ENCODE assay signal across 30 mouse cellular contexts in the genomic region with DNA sequence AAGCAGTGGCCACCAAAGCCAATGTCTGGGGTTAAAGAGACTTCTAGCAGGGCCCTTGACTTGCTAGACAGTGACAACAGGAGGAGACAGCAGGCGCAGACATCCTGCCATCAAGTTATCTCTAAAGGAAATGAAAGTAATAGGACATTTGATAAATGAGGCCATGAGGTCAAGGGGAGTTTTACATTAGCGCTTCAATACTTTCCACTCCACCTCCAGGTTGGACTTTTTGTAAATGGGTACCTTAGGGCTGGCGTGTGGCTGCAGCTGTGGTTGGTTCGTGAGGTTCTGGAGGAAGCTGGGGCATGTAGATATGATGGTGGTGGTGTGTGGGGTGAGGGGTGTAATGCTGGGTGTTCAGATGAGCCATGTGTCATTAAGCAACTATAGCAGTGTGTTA. TPM values are rescaled to one million over a fixed set of nuclear protein-coding genes. Genes with fewer than 3 reads are reported as not detected.
DNase-seq lines count a peak whose midpoint lies in the region; ATAC-seq and TF ChIP-seq lines count a peak whose summit lies in the region.
"Had no signal": no experiment of that assay in that cellular context is flagged by ENCODE, and none has a peak within 500 bp of the region (broad histone marks: within the 10 kb centered on the region; RNA-seq: fewer than 3 reads in every experiment).

No protein-coding gene starts in this region.

- in situ Hi-C loops in CH12.LX (cut with MboI; ENCODE audit: low pct_ligation_motif_present, low pct_unique_long_range_greater_than_20kb, low sequenced_read_pairs), result no loop called here

- intact Hi-C loops in heart, postnatal 10 days (cut with DNase I), result no loop called here

- no peaks in the 10 kb centered on the region for H3K27me3 ChIP-seq in CH12.LX (replicated peaks)
- H3K27me3 ChIP-seq: heart, embryonic 13.5 days; hindbrain, embryonic 12.5 days; limb, embryonic 13.5 days; midbrain, embryonic 15.5 days; neural tube, embryonic 12.5 days had no signal

- no peak for TF ChIP-seq EP300 in CH12.LX (IDR thresholded peaks at IDR 0.05; ENCODE audit: low read length)

- H3K4me2 ChIP-seq in CH12.LX (ENCODE audit: insufficient read depth, low read depth, poor library complexity, severe bottlenecking), result no peak overlapping the region
- H3K4me2 ChIP-seq: heart, embryonic 13.5 days; hindbrain, embryonic 12.5 days; limb, embryonic 13.5 days; lung, embryonic 14.5 days; midbrain, embryonic 15.5 days; neural tube, embryonic 12.5 days had no signal

- H3K36me3 ChIP-seq in CH12.LX (replicated peaks in 1 of 2; ENCODE audit: control insufficient read depth in 1 of 2, insufficient read depth in 1 of 2, low read length in 1 of 2), result peaks cover 0 to 5% of the 10 kb centered on the region in 2 experiments
- H3K36me3 ChIP-seq: heart, embryonic 13.5 days; hindbrain, embryonic 12.5 days; limb, embryonic 13.5 days; midbrain, embryonic 10.5 days; midbrain, embryonic 15.5 days; neural tube, embryonic 12.5 days had no signal

- H3K9ac ChIP-seq in CH12.LX (ENCODE audit: insufficient read depth, low read depth), result no peak overlapping the region
- H3K9ac ChIP-seq: heart, embryonic 13.5 days; hindbrain, embryonic 12.5 days; limb, embryonic 13.5 days; liver, embryonic 14.5 days; lung, embryonic 14.5 days; midbrain, embryonic 15.5 days; neural tube, embryonic 12.5 days had no signal

- peaks cover 9 to 30% of the 10 kb centered on the region in 2 experiments; a peak in 3 of 4 replicates for H3K4me1 ChIP-seq in CH12.LX (ENCODE audit: control insufficient read depth in 1 of 2, insufficient read depth in 2 of 2)
- H3K4me1 ChIP-seq: hindbrain, embryonic 12.5 days; limb, embryonic 13.5 days; midbrain, embryonic 10.5 days; midbrain, embryonic 15.5 days; neural tube, embryonic 12.5 days had no signal

- no peak for TF ChIP-seq CTCF in CH12.LX (conservative IDR thresholded peaks at IDR 0.05 in 1 of 2, IDR thresholded peaks at IDR 0.05 in 1 of 2; ENCODE audit: low read depth in 2 of 2, low read length in 2 of 2)

- no peak overlapping the region for H3K4me3 ChIP-seq in CH12.LX (replicated peaks in 1 of 3; ENCODE audit: low read depth in 2 of 3, low read length in 2 of 3, poor library complexity in 1 of 3)
- H3K4me3 ChIP-seq: heart, adult 2 months; heart, embryonic 13.5 days; hindbrain, embryonic 12.5 days; limb, embryonic 13.5 days; midbrain, embryonic 10.5 days; midbrain, embryonic 15.5 days; neural tube, embryonic 12.5 days had no signal

- peak; percentile 69 for DNase-seq in CD4-positive helper T cell, adult 2 months (ENCODE audit: low read depth, low spot score)
- DNase-seq in CH12.LX (ENCODE audit: extremely low read depth), result peak; percentile 35
- peak; percentile 57 for DNase-seq in induced T-regulatory cell, adult 2 months (ENCODE audit: low read depth)
- DNase-seq in heart, postnatal 10 days, result no peak
- no peak for DNase-seq in T-cell, adult 2 months (ENCODE audit: low spot score)
- no peak for DNase-seq in left cerebral cortex, adult 8-10 months (ENCODE audit: low spot score in 2 of 2)
- DNase-seq: adrenal gland, adult 8-10 months; B cell, adult 2 months; cerebellum, adult 8-10 months; cerebellum, postnatal 25 days; gastrocnemius, postnatal 36 days; heart, adult 2 months; heart, postnatal 14 days; kidney, postnatal 25 days; lung, embryonic 14.5 days; right cerebral cortex, adult 18-20 months; spleen, adult 18-20 months; thymus, adult 2 months; thymus, postnatal 36 days had no signal

- ATAC-seq in megakaryocyte-erythroid progenitor cell, adult 5-6 weeks (replicated peaks; ENCODE audit: low FRiP score, low TSS enrichment, poor library complexity, severe bottlenecking), result peak; percentile 79
- ATAC-seq: forebrain, embryonic 14.5 days; hindbrain, postnatal 0 days; intestine, postnatal 0 days; midbrain, embryonic 15.5 days had no signal

- dilution Hi-C loops in CH12.LX (cut with MboI; ENCODE audit: extremely low pct_ligation_motif_present, extremely low pct_unique_long_range_greater_than_20kb, low sequenced_read_pairs), result no loop called here

- no peak for TF ChIP-seq RAD21 in CH12.LX (IDR thresholded peaks at IDR 0.05; ENCODE audit: low read depth, low read length)

- no peak for TF ChIP-seq POLR2A in CH12.LX (IDR thresholded peaks at IDR 0.05; ENCODE audit: low read depth, low read length)

- H3K79me2 ChIP-seq in CH12.LX (replicated peaks; ENCODE audit: control insufficient read depth, extremely low read depth, insufficient read depth, poor library complexity, severe bottlenecking), result no peaks in the 10 kb centered on the region

- H3K9me3 ChIP-seq in CH12.LX (replicated peaks; ENCODE audit: low read length), result no peaks in the 10 kb centered on the region
- H3K9me3 ChIP-seq: heart, embryonic 13.5 days; hindbrain, embryonic 12.5 days; limb, embryonic 13.5 days; midbrain, embryonic 10.5 days; midbrain, embryonic 15.5 days; neural tube, embryonic 12.5 days had no signal

- H3K27ac ChIP-seq in CH12.LX (ENCODE audit: insufficient read depth, low read depth), result no peak overlapping the region
- H3K27ac ChIP-seq: heart, adult 2 months; heart, embryonic 13.5 days; hindbrain, embryonic 12.5 days; hindbrain, postnatal 0 days; limb, embryonic 13.5 days; liver, embryonic 14.5 days; midbrain, embryonic 10.5 days; midbrain, embryonic 15.5 days; neural tube, embryonic 12.5 days had no signal

TF ChIP-seq in CH12.LX, 34 proteins besides CTCF, POLR2A, EP300 and RAD21:
- TF ChIP-seq USF2 (conservative IDR thresholded peaks at IDR 0.05; ENCODE audit: low read depth, low read length), result no peak
- TF ChIP-seq ETS1 (conservative IDR thresholded peaks at IDR 0.05; ENCODE audit: low read depth, low read length), result peak; percentile 20; the same call in 1 of the 2 replicates

RNA-seq across cellular contexts. Expression of gene Rbpj, which starts 44.7 kb away (rescaled TPM):
- total RNA-seq in CH12.LX (2012; rRNA removed) (34.4 and 40.5 TPM in 2 replicates), CH12.LX (2014; rRNA removed) (62.8 and 65.0 TPM in 2 replicates)
- polyA plus RNA-seq in CH12.LX (2012; ENCODE audit: insufficient read length, low read depth), result 58.3 and 61.3 TPM in 2 replicates
- total RNA-seq in megakaryocyte-erythroid progenitor cell, adult 5-6 weeks (2014; fragmentation: Nextera tagmentation), result 34.3 and 45.5 TPM in 2 replicates
- total RNA-seq in megakaryocyte-erythroid progenitor cell, adult 5-6 weeks (2017), result 28.6 and 31.1 TPM in 2 replicates
- 10 to 100 TPM; 34.9 to 36.4 TPM for total RNA-seq in heart, postnatal 10 days (2021)
- 10 to 100 TPM; 24.7 to 33.8 (median 28.9) TPM for total RNA-seq in left cerebral cortex, adult 8-10 months (2022)

Comparison
In these comparisons a context has a peak if more than half of its experiments do, and no peak if none do; other contexts are left out.
1. DNase-seq: peak in CD4-positive helper T cell, adult 2 months (single experiment), CH12.LX (single experiment) and induced T-regulatory cell, adult 2 months (single experiment); none in heart, postnatal 10 days (0 of 2), T-cell, adult 2 months (single experiment) and left cerebral cortex, adult 8-10 months (0 of 2).